Mouse (Mus musculus) olfactory bulb, adult 2 months (tissue): ENCODE measurements around the gene Gm42715.

Experiments used
- CTCF ChIP-seq: fragments of 200-500 bp; IDR thresholded peaks from 2 replicates; pipeline ENCODE4 v1.5.1; 2012; ENCODE audit warnings: low read depth, mild to moderate bottlenecking, low read length, moderate library complexity; ENCODE audit not compliant: insufficient read depth
- POLR2A ChIP-seq: fragments of 200-500 bp; IDR thresholded peaks from 2 replicates; pipeline ENCODE4 v1.6.1; 2012; ENCODE audit warnings: mild to moderate bottlenecking, low read depth, low read length, moderate library complexity; ENCODE audit not compliant: insufficient read depth

GRCm38 (mm10) chr7:127489982-127490381 lies 29.4 kb upstream of the Gm42715 start:
- TF ChIP-seq CTCF (no peak), POLR2A (no peak)
